Mouse (Mus musculus) intestine, embryonic 16.5 days (tissue): Measurements from ENCODE around the gene Gm813. TPM values are rescaled to one million over a fixed set of nuclear protein-coding genes. Genes with fewer than 3 reads are reported as not detected.
A peak's percentile ranks its signal among the peaks of the same experiment; 100 is the strongest.

Source experiments
- ATAC-seq: fragments of 200-750 bp; cut with Nextera tagmentation; 2 replicates; pipeline ENCODE4 v1.8.0; 2017; ENCODE audit warnings: moderate TSS enrichment, moderate library complexity
- H3K27ac ChIP-seq: fragments of 300-500 bp; sonication (generic); 2 replicates; pipeline ENCODE4 v1.5.1; 2014; ENCODE audit warnings: mild to moderate bottlenecking, low read length
- H3K27me3 ChIP-seq: fragments of 300-500 bp; sonication (generic); replicated peaks from 2 replicates; pipeline ENCODE4 v1.6.1; 2014; ENCODE audit warnings: low read length, control low read depth, mixed read lengths; ENCODE audit not compliant: control insufficient read depth, insufficient read depth
- H3K36me3 ChIP-seq: fragments of 300-500 bp; sonication (generic); 2 replicates; pipeline ENCODE4 v1.6.1; 2014; ENCODE audit warnings: low read length, control low read depth; ENCODE audit not compliant: control insufficient read depth, insufficient read depth
- H3K4me1 ChIP-seq: fragments of 300-500 bp; sonication (generic); 2 replicates; pipeline ENCODE4 v1.6.1; 2014; ENCODE audit warnings: low read length, control low read depth, mixed read lengths; ENCODE audit not compliant: control insufficient read depth, insufficient read depth
- H3K4me2 ChIP-seq: fragments of 300-500 bp; sonication (generic); 2 replicates; pipeline ENCODE4 v1.6.1; 2014; ENCODE audit warnings: low read depth, low read length, control low read depth
- H3K4me3 ChIP-seq: fragments of 300-500 bp; sonication (generic); 2 replicates; pipeline ENCODE4 v1.5.1; 2014; ENCODE audit warnings: mild to moderate bottlenecking, low read length
- H3K9ac ChIP-seq: fragments of 300-500 bp; sonication (generic); 2 replicates; pipeline ENCODE4 v1.6.1; 2014; ENCODE audit warnings: low read depth, low read length
- H3K9me3 ChIP-seq: fragments of 300-500 bp; sonication (generic); 2 replicates; pipeline ENCODE4 v1.6.1; 2016; ENCODE audit warnings: low read length, control low read depth; ENCODE audit not compliant: control insufficient read depth
- WGBS: fragments of 180-500 bp; shearing (Covaris S2); extraction: QIAGEN DNeasy Blood & Tissue Kit; methylation state at CpG from one replicate; pipeline ENCODE4 v1.1.7; 2014; 5-methylcytosine and 5-hydroxymethylcytosine counted together
- polyA plus RNA-seq: library from polyadenylated mRNA; unstranded; fragments of >200 nt; fragmentation: Nextera tagmentation; extraction: Ambion mirVana; gene quantifications from 2 replicates; pipeline ENCODE4 v1.2.1, GENCODE M21; 2015

The Gm813 gene
- polyA plus RNA-seq, 1 experiment from 2014 or later: not detected

DNA sequence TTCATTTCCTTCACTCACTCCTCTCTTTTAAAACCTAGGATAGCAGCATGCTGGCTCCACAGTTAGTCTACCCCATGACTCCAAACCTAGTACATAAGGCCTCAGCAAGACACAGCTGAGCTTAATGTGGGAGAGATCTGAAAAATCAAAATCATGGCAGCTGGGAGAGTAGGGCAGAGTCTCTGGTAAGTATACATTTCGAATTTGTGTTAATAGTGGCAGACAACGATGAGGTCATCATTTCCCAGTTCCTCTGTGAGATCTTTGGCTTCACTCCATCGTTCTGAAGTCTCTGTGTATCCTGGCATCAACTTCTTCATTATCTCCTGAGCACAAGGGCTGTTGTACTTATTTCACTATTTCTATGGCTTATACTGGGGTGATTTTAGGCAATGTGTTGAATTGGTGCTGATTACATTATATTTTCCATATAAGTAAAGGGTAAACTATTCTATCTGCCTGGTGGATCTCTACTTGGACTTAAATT lies 22.0 kb upstream of the Gm813 start, which contains the start of gene E330017A01Rik:
Gene E330017A01Rik, minus strand, starts transcription at position 51 of the 487 bp plus-strand sequence.
- Histone ChIP-seq H3K4me2 (no peak within 1 kb of the TSS), H3K9me3 (no peaks in the 10 kb centered on the region), H3K4me3 (no peak within 1 kb of the TSS), H3K27me3 (no peaks in the 10 kb centered on the region), H3K27ac (no peak within 1 kb of the TSS), H3K9ac (no peak within 1 kb of the TSS), H3K4me1 (no peaks in the 10 kb centered on the region), H3K36me3 (no peaks in the 10 kb centered on the region)
- 62% methylated on average over 3 of the region's 3 CpGs for WGBS
- ATAC-seq: no peak

DNA sequence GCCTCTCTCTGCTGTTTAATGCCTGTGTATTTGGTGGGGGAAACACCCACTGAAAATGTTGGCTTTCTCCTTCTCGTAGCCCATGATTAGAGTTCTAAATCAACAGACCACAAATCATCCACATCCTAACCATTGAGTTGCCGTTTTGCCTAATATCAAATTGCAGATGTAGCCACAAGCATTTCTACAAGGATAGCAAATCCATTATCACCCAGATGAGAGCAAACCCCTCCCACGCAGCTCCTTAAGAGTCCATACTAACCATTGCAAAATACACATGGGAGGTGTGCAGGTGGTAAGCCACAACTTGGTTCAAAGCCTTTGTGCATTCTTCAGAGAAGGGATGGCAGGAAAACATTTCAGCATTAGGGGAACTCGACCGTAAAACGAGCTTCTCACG lies 21.2 kb upstream of the Gm813 start:
- WGBS: 80% methylated on average over 7 of the region's 7 CpGs
- H3K9me3 ChIP-seq: no peaks in the 10 kb centered on the region
- H3K9ac ChIP-seq: no peak overlapping the region
- no peak overlapping the region for H3K4me2 ChIP-seq
- H3K4me1 ChIP-seq: no peaks in the 10 kb centered on the region
- no peak overlapping the region for H3K4me3 ChIP-seq
- no peaks in the 10 kb centered on the region for H3K27me3 ChIP-seq
- no peak for ATAC-seq
- no peaks in the 10 kb centered on the region for H3K36me3 ChIP-seq
- H3K27ac ChIP-seq: no peak overlapping the region

DNA sequence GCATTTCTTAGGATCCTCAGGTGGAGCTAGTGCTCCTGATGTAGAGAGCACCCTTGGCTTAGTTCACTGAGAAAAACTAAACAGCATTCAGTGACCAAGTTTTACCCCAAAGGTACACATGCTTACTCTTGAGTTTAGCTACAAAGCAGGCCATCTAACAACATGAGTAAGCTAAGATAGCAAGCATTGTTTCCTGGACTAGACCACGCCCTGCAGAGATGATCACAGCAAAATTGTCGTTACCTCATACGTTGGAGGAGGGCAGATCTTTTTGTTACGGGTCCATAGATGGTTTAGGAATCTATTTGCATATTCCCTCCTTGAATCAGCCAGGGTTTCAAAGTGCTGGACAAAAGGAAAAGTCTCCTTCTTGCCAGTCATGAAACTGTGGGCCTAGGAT lies 20.7 kb upstream of the Gm813 start:
- no peak overlapping the region for H3K4me2 ChIP-seq
- no peaks in the 10 kb centered on the region for H3K36me3 ChIP-seq
- WGBS: 78% methylated on average over 4 of the region's 4 CpGs
- no peak overlapping the region for H3K4me3 ChIP-seq
- H3K9me3 ChIP-seq: no peaks in the 10 kb centered on the region
- no peak overlapping the region for H3K27ac ChIP-seq
- H3K27me3 ChIP-seq: no peaks in the 10 kb centered on the region
- ATAC-seq: no peak
- no peaks in the 10 kb centered on the region for H3K4me1 ChIP-seq
- no peak overlapping the region for H3K9ac ChIP-seq

DNA sequence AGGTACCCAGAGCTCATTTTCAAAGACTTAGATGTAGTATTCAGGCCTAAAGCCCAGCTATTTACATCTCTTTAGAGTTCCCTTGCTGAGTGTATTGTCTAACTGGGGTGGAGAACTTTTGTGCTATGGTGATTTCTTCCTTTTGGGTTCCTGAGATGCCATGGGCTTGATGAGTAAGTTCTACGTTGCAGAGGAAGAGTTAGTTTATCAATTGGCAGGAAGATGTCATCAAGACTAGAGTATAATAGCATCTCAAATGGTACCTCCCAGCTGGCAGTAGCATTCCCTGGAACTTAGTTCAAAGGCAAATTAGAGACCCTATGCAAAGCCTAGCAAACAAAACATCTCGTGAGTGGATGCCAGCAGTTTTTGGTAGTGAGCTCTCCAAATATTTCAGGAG lies 19.1 kb upstream of the Gm813 start:
- no peak overlapping the region for H3K9ac ChIP-seq
- WGBS: 51% methylated on average over 2 of the region's 2 CpGs
- ATAC-seq: no peak
- no peaks in the 10 kb centered on the region for H3K9me3 ChIP-seq
- H3K36me3 ChIP-seq: no peaks in the 10 kb centered on the region
- H3K4me2 ChIP-seq: no peak overlapping the region
- H3K4me3 ChIP-seq: no peak overlapping the region
- H3K27me3 ChIP-seq: no peaks in the 10 kb centered on the region
- H3K4me1 ChIP-seq: no peaks in the 10 kb centered on the region
- no peak overlapping the region for H3K27ac ChIP-seq

DNA sequence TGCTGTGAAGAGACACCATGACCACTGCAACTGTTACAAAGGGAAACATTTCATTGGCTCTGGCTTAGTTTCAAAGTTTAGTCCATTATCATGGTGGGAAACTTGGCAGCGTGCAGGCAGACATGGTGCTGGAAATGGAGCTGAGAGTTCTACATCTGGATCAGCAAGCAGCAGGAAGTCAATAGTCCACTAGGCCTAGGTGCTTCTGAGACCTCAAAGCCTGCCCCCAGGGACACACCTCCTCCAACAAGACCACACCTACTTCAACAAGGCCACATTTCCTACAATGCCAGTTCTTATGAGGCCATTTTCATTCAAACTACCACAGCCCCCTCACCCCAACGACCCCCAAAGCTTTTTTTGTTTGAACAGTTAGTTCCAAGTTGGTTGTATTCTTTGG lies 13.0 kb upstream of the Gm813 start:
- Histone ChIP-seq H3K27me3 (no peaks in the 10 kb centered on the region), H3K36me3 (no peaks in the 10 kb centered on the region), H3K9me3 (no peaks in the 10 kb centered on the region), H3K4me3 (no peak overlapping the region), H3K4me1 (no peaks in the 10 kb centered on the region), H3K27ac (no peak overlapping the region), H3K9ac (no peak overlapping the region), H3K4me2 (no peak overlapping the region)
- no peak for ATAC-seq
- 72% methylated on average over 2 of the region's 2 CpGs for WGBS

DNA sequence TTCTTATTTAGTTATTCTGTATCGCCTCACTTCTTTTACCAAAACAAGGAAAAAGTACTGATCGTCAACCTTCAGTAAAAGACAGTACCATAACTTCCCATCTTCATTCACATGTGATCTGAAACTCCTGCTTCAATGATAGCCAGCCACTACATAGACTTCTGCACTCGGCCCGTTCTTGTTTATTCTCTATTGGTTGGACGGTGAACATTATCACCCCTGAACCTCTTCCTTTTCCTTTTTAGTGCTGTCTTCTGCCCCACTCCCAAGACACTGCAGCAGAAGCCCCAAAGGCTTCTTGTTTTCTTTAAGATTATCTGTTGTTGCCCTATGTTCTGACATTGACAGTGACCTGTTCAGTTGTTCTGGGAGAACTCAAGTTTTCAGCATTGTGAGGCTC lies 12.2 kb upstream of the Gm813 start:
- no peak overlapping the region for H3K4me2 ChIP-seq
- no peaks in the 10 kb centered on the region for H3K4me1 ChIP-seq
- no peak overlapping the region for H3K4me3 ChIP-seq
- no peak for ATAC-seq
- 82% methylated on average over 5 of the region's 5 CpGs for WGBS
- H3K27me3 ChIP-seq: no peaks in the 10 kb centered on the region
- H3K9me3 ChIP-seq: no peaks in the 10 kb centered on the region
- H3K27ac ChIP-seq: no peak overlapping the region
- no peaks in the 10 kb centered on the region for H3K36me3 ChIP-seq
- no peak overlapping the region for H3K9ac ChIP-seq

DNA sequence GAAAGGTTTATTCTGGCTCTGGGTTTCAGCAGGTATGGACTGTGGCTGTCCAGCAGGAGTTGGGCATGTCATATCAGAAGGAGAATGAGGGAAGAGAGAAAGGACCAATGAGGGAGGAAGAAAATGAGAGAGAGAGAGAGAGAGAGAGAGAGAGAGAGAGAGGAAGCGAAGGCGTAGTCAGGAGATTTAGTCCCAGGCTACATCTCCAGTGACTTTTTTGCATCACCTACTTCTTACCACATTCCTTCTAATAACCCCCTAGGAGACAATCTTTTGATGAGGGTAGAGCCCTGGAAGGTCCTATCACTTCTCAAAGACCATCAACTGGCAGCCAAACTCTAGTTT lies 11.5 kb upstream of the Gm813 start:
- Histone ChIP-seq H3K4me2 (no peak overlapping the region), H3K4me3 (no peak overlapping the region), H3K9me3 (no peaks in the 10 kb centered on the region), H3K27me3 (no peaks in the 10 kb centered on the region), H3K36me3 (no peaks in the 10 kb centered on the region), H3K27ac (no peak overlapping the region), H3K9ac (no peak overlapping the region), H3K4me1 (no peaks in the 10 kb centered on the region)
- 100% methylated on average over 2 of the region's 2 CpGs for WGBS
- ATAC-seq: no peak

DNA sequence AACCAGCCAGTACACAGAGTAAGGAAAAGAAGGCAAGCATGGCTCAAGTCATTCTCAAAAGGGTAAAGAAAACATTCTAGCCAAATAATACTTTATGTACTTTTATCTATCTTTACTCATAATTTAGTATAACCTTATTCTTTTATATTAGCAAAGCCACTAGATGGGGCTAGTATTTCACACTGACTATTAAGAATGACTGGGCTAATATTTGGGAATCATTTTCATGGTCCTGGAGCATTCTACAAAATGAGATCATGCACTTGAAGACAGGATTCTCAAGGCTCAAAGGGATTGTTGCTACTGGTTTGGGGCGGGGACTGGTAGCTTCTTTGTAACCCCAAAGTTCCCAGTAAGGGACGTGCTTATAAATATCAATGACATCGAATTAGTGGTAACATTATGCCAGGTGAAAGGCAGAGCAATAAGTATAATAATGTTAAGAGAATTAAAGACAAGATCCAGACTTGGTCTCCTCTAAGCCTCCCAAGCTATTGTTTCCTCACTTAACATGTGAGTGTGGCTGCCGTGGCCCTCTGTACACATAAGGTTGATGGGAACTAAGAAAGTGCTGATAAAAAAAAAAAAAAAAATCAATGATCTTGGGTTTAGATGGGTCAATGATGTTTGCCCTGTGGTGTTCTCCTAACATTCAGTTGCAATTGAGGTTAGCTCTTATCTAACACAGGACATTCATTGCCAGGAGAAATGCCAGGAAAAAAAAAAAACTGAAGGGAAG lies 11.0 kb upstream of the Gm813 start:
- no peak overlapping the region for H3K4me2 ChIP-seq
- no peak overlapping the region for H3K9ac ChIP-seq
- no peaks in the 10 kb centered on the region for H3K9me3 ChIP-seq

DNA sequence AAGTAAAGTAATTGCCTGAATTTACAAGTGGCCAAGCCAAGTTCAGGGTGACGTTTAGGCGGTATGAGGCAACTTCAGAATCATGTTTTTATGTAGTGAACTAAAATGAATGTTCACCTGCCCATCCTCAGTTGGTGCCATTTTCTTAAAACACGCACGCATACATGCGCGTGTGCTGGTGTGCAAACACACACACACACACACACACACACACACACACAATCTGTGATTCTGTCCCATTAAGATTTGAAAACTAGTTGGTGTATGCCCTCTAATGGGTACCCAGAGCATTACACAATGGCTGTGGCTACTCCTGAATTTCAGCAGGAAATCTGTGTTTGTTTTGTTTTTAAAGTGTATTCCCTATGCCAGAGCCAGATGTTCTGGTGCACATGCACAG lies 7.2 kb upstream of the Gm813 start:
- Histone ChIP-seq H3K27ac (no peak overlapping the region), H3K36me3 (no peaks in the 10 kb centered on the region), H3K4me2 (no peak overlapping the region), H3K4me3 (no peak overlapping the region), H3K9me3 (no peaks in the 10 kb centered on the region), H3K9ac (no peak overlapping the region), H3K27me3 (no peaks in the 10 kb centered on the region), H3K4me1 (no peaks in the 10 kb centered on the region)
- WGBS: 86% methylated on average over 6 of the region's 6 CpGs
- 0 out of 2 replicates have a peak, but pooled peaks have one; percentile 16 for ATAC-seq

More for the DNA sequence above, 11.0 kb upstream of the Gm813 start:
- H3K27me3 ChIP-seq: no peaks in the 10 kb centered on the region
- H3K36me3 ChIP-seq: no peaks in the 10 kb centered on the region
- ATAC-seq: no peak
- no peak overlapping the region for H3K4me3 ChIP-seq
- H3K27ac ChIP-seq: no peak overlapping the region
- no peaks in the 10 kb centered on the region for H3K4me1 ChIP-seq
- 85% methylated on average over 4 of the region's 4 CpGs for WGBS

DNA sequence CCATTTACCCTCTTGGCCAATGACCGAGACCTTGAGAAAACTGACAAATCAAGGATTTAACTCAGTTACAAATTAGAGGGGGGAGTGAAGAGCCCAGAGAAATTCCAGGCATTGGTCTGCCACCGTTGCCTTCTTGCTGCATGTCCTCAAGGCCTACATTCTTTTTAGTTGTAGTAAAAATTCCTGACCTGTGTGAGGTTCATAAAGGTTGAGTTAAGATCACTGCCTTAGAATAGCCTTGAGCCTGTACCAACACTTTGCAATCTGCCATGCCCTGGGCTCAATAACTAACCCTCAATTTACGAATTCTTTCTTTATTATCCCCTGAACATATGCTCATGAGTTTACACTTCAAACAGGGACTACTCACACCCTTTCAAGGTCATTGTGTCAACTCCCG lies 6.3 kb upstream of the Gm813 start:
- H3K9ac ChIP-seq: no peak overlapping the region
- no peak for ATAC-seq
- no peaks in the 10 kb centered on the region for H3K36me3 ChIP-seq
- H3K9me3 ChIP-seq: no peaks in the 10 kb centered on the region
- no peaks in the 10 kb centered on the region for H3K4me1 ChIP-seq
- 53% methylated on average over 4 of the region's 4 CpGs for WGBS
- H3K4me2 ChIP-seq: no peak overlapping the region
- H3K27ac ChIP-seq: no peak overlapping the region
- H3K27me3 ChIP-seq: no peaks in the 10 kb centered on the region
- H3K4me3 ChIP-seq: no peak overlapping the region
